Mouse (Mus musculus) liver, postnatal 0 days (tissue): ENCODE measurements around the gene Cfap161.

Experiments used
- CTCF ChIP-seq: sonication (generic); IDR thresholded peaks from 2 replicates; pipeline ENCODE4 v1.5.1; 2016; ENCODE audit warnings: antibody characterized with exemption, low read depth
- EP300 ChIP-seq: IDR thresholded peaks from 2 replicates; pipeline ENCODE4 v1.6.1; 2016; ENCODE audit warnings: antibody characterized with exemption, low read depth, mild to moderate bottlenecking

DNA sequence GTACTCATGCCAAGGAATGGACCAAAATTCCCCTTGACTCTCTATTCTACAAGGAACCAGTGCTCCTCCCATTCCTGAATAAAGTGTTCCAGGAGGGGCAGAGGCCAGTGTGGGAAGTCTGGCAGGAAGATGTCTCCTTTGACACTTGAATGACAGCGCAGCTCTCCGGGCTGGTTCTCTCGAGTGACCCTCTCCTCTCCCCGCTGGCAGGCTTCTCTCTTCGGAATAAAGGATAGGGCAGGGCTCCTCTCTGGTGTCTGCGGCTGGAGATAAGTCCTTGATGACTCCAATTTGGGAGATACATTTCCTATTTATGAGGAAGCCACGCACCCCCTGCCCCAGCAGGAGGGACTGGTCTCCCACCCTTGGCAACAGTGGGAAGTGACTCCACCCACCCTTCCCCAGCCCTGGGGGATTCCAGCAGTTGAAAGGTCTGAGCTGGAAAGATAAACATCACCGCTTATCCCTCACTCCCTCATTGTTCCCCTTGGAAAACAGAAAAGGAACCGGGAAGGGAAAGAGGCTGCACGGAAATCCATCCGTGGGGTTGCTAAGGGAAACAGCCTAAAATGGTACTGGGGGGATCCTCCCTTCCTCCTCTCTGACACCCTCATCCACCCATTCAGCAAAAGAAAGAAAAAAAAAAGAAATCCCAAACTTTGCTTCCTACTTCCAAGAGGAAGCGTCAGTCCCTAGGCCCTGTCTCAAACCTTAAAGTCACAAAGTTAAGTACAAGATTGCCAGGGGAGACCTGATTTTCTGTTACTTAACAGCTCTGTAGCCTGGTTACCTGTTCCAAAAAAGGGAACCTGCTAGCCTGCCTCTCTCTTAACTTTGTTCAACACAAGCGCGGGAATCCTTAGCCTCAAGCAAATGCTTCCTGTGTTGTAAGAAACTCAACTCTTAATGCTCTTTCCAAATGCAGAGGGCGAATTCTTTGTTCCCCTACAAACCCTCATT, 15.7 kb upstream of the Cfap161 start:
- TF ChIP-seq CTCF (no peak), EP300 (no peak)
